Mouse (Mus musculus) T-helper 17 cell (primary cell): ENCODE measurements around the gene Pebp1.
"Not testable (repeated sequence)": the region's sequence is repeated elsewhere in the genome, so short reads cannot be mapped to it uniquely, and the experiment has no call there.

ENCODE experiments used
- in situ Hi-C, 2 experiments: fragments of 300-600 bp; cut with MboI, MseI; formaldehyde crosslinking; loops; 1 replicate in 1 of 2; 2 replicates in 1 of 2; pipeline ENCODE4 v1.15.1; 2025; ENCODE audit warnings: high pct_unique_total_duplicates in 2 of 2

Gene Pebp1

DNA sequence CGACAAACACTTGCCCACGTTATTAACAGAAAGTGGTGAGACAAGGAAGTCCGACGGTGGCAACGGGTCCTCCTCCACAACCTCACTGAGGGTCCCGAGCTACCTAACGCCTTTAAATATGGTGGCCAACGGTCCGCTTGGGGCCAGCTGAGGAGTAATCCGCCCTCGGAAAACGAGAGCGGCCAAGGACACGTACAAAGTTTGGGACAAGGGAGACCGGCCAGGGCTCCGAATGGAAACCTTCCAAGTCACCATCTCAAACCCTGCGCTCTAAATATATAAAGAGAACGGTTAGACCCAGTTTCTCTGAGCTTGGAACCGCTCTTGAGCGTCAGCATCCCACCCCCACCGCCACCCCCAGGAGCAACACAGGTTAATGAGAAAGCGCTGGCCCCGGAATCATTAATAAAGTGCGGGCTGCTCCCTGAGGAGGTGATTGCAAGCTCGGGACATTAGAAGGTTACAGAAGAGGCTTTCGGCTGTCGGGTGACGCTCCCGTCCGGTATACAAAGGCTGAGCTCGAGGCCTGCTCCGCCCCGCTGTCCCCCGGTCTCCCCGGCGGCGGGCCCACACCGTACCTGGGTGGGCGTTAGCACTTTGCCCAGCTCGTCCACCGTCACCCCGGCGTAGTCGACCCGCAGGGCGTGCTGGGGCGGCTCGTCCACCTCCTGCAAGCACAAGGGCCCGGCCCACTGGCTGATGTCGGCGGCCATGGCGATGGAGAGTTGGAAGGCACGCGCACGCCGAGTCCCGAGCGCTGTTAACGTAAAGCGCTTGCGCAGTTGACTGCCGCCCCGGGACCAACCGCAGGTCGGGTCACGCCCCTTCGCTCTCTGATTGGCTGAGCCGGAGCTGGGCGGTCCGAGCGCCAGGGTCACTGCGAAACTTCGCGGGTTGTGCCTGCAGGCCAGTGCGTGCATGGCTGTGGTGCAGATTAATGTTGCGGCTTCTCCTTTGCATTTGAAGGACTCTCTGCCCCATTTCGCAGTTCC, at the start of gene Pebp1:
Gene Pebp1, minus strand, starts transcription at position 795 of the 992 bp plus-strand sequence.
- in situ Hi-C loops = loop anchor here (5.0 to 10.0 kb wide), 3 partner anchors 162 to 1388 kb away; partner anchors contain the start of gene Taok3 (in 2 of the 2)

DNA sequence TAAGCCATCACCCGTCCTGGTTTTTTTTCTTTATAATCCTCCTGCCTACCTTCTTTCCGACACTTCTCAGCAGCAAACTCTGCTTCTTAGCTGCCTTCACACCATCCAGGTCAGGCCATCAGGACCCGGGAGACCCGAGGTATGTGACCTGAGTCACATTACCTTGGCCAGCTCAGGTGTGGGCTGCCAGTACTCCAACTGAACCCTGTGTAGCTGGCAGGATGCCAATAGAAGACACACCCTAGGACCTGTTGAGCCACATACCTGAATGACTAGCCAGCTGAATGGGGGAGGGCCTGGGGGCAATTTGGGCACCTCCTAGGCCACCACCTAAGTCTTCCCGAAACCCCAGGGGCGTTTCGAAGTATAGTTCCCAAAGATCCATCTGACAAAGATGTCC, 43.0 kb upstream of the Pebp1 start:
- in situ Hi-C loops = no loop called here

- in situ Hi-C loops = loop anchor here in 1 of 2 experiments (10.0 kb wide), 1 partner anchor 538 kb away; no protein-coding TSS in a partner anchor
Observed at GRCm38 (mm10) chr5:117326408-117326807, 39.0 kb upstream of the Pebp1 start.

DNA sequence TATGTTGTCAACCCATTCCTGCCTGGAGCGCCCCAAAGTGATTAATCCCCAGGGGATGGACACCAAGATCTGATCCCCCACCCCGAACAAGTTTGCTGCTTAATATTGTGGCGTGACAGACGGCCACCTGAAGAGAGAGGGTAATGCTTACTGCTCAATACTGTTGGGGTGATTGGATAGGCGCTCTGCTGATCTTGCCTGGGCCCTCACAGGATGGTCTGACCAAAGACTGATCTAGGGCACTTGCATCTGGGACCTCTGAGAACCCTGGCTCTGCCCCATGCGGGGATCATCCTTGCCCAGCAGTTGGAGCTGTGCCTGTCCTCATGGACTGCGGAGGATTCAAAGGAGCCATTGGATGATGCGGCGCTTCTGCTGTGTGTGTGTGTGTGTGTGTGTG, 36.3 kb upstream of the Pebp1 start:
- in situ Hi-C loops = loop anchor here in 1 of 2 experiments (10.0 kb wide), 1 partner anchor 541 kb away; no protein-coding TSS in a partner anchor

DNA sequence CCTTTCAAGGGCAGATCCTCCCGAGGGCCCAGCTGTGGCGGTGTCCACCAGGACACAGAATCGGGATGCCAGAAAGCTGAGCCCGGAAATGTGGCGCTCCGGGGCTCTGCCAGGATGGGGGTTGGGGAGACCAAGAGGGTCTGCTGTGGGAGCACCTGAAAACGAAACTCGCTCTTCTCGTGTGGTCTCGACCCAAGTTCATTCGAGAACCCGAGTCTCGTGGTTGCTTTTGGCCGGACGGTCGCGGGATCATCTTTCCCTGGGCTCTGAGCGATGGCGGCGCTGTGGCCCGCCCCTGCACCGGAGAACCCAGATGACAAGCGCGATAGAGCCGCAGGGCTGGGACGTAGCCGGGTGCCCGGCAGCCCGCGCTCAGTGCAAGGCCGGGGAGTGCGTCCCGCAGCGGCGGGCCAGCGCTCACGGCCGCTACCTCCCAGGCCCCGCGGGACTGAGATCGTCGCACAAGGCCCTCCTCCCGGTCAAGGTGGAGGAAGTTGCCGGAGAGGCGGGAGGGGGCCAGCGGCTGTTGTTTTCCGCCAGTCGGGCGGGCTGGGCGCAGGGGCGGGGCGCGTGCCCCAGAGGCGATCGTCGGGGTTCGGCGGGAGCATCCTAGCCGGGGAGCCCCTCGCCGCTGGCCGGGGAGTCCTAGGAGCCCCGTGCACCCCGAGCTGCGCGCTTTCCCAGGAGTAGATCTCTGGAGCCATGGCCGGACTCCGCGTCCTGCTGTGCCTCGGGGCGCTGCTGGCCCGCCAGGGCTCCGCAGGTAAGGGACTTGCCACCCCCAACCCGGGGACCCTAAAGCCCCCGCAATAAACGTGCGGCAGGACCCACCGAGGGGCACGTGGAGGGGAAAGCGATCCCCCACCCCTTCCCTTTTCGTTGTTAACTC, 31.6 kb upstream of the Pebp1 start, which contains the start of gene Vsig10:
Gene Vsig10, plus strand, starts transcription at position 343 of the 889 bp plus-strand sequence.
- in situ Hi-C loops = no loop called here

DNA sequence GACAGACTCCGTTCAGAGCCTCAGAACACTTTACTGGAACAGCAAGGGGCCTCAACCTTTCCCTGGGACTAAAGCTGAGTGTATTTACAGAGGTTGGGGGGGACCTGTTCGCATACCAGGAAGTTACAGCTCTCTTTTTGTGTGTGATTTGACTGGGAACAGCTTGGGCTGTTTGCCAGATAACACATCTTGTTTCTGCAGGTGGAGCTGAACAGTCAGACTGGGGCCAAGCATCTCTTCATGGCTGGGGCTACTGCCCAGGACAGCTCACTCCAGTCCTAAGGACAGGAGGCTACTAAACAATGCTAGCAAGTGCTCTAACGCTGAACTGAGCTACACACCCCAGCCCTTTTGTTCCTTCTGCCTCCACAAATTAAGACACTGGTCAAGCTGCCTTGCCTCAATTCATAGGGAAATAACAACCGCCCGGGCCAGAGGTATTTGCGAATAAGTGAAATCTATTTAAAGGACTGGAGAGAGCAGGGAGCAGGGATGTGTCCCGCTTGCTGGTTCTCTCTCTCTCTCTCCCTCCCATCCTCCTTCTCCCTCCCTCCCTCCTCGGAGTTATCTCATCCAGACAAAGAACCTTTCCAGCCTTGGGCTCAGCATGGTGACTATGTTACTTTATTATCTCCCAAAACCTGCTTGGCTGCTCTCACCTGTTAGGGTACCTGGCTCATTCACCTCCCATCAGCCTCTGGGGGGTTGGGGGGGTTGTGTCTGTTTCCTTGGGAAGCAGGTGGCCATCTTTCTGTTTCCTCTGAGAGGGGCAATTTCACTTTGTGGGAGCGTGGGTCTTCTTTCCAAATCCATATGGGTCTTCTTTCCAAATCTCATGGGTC, 27.4 kb upstream of the Pebp1 start:
- in situ Hi-C loops = no loop called here

GRCm38 (mm10) chr5:117313909-117314308, 26.5 kb upstream of the Pebp1 start:
- in situ Hi-C loops = no loop called here

DNA sequence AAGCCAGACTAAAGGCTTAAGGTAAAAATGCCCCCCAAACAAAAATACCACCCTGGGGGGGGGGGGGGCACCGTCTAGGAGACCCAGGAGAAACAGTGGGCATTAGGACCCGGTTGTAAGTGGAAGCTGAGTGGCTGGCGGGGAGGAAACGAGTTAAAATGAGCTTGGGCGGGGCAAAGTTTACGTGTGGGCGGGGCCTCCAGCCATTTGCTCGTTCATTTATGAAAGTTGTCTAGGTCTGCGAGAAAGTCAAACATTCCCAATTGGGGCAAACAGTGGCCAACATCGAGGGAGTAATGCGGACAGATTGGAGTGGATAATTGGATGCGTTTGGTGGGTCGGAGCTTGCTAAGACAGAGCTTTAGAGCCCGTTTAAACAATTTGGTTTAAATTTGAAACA, 26.0 kb upstream of the Pebp1 start:
- in situ Hi-C loops = no loop called here

GRCm38 (mm10) chr5:117307699-117308098, 20.3 kb upstream of the Pebp1 start:
- in situ Hi-C loops = loop anchor here in 1 of 2 experiments (5.0 kb wide), 1 partner anchor 100 kb away; no protein-coding TSS in a partner anchor

DNA sequence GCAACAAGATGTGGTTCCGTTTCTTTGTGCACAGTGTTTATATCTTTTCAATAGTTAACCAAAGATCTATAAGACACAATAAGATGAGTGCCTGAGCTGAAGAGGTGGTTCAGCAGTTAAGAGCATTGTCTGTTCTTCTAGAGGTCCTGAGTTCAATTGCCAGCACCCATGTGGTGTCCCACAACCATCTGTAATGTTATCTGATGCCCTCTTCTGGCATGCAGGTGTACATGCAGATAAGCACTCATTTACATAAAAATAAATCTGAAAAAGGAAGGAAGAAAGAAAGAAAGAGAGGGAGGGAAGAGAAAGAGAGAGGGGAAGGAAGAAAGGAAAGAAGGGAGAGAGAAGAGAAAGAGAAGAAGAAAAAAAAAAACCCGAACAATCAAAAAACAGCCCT, 19.4 kb upstream of the Pebp1 start:
- in situ Hi-C loops = loop anchor here in 1 of 2 experiments (5.0 kb wide), 1 partner anchor 100 kb away; no protein-coding TSS in a partner anchor

- in situ Hi-C loops = loop anchor here in 1 of 2 experiments (5.0 kb wide), 1 partner anchor 102 kb away; no protein-coding TSS in a partner anchor
Observed at GRCm38 (mm10) chr5:117305754-117306153, 18.3 kb upstream of the Pebp1 start.

DNA sequence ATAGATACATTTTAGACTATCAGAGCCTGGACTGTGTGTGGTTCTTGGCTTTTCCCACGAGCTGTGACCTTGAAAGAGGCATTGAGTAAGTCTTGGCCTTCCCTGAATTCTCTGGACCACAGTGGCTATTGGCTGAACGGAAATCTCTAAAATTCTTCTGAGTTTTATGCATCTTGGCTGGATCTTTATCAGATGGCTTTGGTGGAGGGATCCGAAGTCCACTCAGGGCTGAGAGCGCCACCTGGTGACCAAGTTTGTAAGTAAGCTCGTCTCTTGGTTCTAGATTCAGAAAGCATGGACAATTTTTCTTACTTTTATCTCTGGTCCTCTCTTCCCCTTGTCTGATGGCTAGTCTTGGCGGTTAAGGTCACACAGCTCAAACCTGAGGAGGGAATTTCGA, 17.5 kb upstream of the Pebp1 start:
- in situ Hi-C loops = loop anchor here in 1 of 2 experiments (5.0 kb wide), 1 partner anchor 102 kb away; no protein-coding TSS in a partner anchor

DNA sequence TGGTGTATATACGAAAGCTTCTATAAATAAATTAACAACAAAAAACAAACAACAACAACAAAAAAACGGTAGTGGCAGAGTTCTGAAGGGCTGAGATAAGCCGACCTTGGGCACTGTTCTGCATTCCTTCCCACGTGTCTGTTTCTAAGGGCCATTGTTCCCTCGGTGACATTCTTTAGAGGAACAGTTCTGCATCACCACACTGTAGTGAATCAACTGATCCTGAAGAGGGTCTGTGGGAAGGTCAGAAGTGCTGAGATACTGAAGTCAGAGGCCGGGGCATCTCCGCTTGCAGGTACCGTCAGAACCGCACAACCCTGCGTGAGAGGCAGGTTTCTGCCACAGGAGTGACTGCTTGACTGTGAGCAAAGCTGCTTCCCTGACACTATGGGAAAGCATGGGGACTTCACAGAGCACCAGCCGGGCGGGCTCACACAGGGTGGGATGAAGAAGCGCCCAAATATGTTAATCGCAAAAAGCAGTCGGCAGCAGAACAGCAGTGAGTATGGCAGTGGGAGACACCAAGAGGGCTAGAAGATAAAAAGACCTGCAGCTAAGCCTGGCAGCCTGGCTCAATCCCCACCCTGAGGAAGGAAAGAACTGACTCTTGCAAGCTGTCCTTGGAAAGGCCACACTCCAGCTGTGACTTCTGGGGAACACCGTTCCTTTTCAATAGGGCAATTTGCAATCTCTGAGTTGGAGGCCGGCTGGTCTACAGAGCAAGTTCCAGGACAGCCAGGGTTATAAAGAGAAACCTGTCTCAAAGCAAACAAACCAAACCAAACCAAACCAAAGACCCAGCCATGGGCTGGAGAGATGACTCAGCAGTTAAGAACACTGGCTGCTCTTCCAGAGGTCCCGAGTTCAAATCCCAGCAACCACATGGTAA, 16.5 kb upstream of the Pebp1 start:
- in situ Hi-C loops = no loop called here

- in situ Hi-C loops = no loop called here
Observed at GRCm38 (mm10) chr5:117302899-117303298, 15.5 kb upstream of the Pebp1 start.

DNA sequence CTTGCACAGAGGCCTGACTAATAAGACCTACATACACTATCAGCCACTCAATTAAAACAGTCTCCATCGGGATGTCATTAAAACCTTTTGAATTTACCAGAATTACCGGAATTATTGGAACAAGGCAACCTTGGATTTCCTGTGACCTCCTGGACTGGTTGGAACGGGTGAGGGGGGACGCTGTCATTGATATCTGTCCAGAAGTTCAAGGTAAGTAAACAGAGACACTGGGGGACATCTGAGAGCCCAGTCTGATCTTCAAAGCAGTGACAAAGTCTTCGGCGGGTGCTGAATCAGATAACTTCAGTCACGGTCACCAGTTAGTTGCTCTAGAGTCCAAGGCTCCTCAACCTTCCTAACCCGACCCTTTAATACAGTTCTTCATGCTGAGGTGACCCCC, 7.6 kb upstream of the Pebp1 start:
- in situ Hi-C loops = no loop called here

DNA sequence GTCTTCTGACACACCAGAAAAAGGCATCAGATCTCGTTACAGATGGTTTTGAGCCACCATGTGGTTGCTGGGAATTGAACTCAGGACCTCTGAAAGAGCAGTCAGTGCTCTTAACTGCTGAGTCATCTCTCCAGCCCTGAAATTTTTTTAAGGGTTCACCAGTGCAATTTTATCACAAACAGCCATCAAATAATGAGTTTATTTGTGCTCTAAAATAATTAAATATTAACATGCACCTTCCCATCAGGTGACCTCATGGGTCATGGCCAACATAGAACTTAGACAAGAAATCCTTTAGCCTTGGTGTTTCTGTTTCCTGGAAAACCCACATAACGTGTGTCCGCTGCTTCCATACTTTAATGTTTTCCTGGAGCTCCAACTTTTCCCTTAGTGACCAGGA, 6.4 kb upstream of the Pebp1 start:
- in situ Hi-C loops = not testable (repeated sequence)

GRCm38 (mm10) chr5:117292547-117292946, 5.1 kb upstream of the Pebp1 start:
- in situ Hi-C loops = no loop called here

- in situ Hi-C loops = no loop called here
Observed at GRCm38 (mm10) chr5:117291312-117291711, 3.9 kb upstream of the Pebp1 start.

GRCm38 (mm10) chr5:117290081-117290480, 2.7 kb upstream of the Pebp1 start:
- in situ Hi-C loops = no loop called here
